ENCODE assay signal across 16 mouse cellular contexts in the genomic region with DNA sequence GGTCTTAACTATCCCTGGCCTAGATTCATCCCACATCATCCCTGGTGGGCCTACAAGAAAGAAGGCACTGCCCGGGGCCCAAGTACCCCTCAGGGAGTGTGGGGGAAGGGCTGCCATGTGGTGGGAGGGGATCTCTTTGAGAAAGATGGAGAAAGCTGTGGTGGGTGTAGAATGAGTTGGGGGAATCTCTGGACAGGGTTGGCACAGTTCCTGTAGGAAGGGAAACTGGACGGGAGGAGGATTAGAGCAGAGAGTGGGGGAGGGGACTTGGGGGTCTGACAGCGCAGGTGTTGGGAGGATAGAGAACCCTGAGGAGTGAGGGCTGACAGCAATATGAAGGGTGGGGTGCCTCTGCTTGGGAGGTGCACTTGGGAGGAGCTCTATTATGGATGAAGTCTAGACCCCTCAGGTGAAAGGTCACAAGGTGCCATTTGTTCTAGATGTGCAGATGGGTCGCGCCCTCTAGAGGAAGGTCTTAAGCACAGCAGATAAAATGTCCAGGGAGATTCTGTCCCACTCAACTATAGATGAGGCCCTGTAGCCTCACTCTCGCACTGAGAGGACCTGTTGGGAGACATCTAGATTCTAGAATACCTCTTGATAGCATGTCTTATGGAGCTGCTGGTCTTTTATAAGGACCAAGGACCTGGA. TPM values are rescaled to one million over a fixed set of nuclear protein-coding genes. Genes with fewer than 3 reads are reported as not detected.
DNase-seq lines count a peak whose midpoint lies in the region; ATAC-seq and TF ChIP-seq lines count a peak whose summit lies in the region.
"Had no signal": no experiment of that assay in that cellular context is flagged by ENCODE, and none has a peak within 500 bp of the region (broad histone marks: within the 10 kb centered on the region; RNA-seq: fewer than 3 reads in every experiment).

No protein-coding gene starts in this region.

- no peak for DNase-seq in hindbrain, postnatal 0 days (ENCODE audit: low spot score)
- DNase-seq in hindbrain, embryonic 10.5 days (ENCODE audit: low spot score): no peak
- DNase-seq in retina, postnatal 1 day: peak; percentile 28
- no peak for DNase-seq in retina, embryonic 14.5 days (ENCODE audit: low spot score)
- peak; percentile 20 for DNase-seq in MN1 (ENCODE audit: low spot score)
- peak; percentile 25 for DNase-seq in splenic B cell, adult 2 months (ENCODE audit: low read depth, low spot score)
- DNase-seq in layer of hippocampus, adult 9-11 months: no peak
- DNase-seq: heart, adult 18-20 months; heart, postnatal 10 days; kidney, postnatal 25 days; lung, postnatal 4 days had no signal

- H3K9me3 ChIP-seq in hindbrain, postnatal 0 days (ENCODE audit: low read length): no peaks in the 10 kb centered on the region
- H3K9me3 ChIP-seq in hindbrain, embryonic 10.5 days: no peaks in the 10 kb centered on the region
- H3K9me3 ChIP-seq: G1E; midbrain, embryonic 15.5 days; neural tube, embryonic 13.5 days had no signal

- no peak overlapping the region for H3K9ac ChIP-seq in hindbrain, postnatal 0 days (replicated peaks; ENCODE audit: low read length)
- H3K9ac ChIP-seq: midbrain, embryonic 15.5 days; neural tube, embryonic 13.5 days had no signal

- no peak overlapping the region for H3K4me3 ChIP-seq in hindbrain, postnatal 0 days (ENCODE audit: low read length)
- no peak overlapping the region for H3K4me3 ChIP-seq in hindbrain, embryonic 10.5 days
- H3K4me3 ChIP-seq: midbrain, embryonic 15.5 days; neural tube, embryonic 13.5 days had no signal

- peak; percentile 48 for TF ChIP-seq CTCF in hindbrain, postnatal 0 days (IDR thresholded peaks at IDR 0.05; ENCODE audit: low read depth)

- H3K4me1 ChIP-seq in hindbrain, postnatal 0 days (ENCODE audit: insufficient read depth, low read length): no peaks in the 10 kb centered on the region
- H3K4me1 ChIP-seq in hindbrain, embryonic 10.5 days (replicated peaks): peaks cover 7% of the 10 kb centered on the region

- H3K36me3 ChIP-seq in hindbrain, postnatal 0 days (ENCODE audit: insufficient read depth, low read length): peaks cover 7% of the 10 kb centered on the region; the same call in 1 of the 2 replicates
- H3K36me3 ChIP-seq in hindbrain, embryonic 10.5 days: peaks cover 14% of the 10 kb centered on the region; the same call in 1 of the 2 replicates
- H3K36me3 ChIP-seq in splenic B cell, adult 2 months (ENCODE audit: control insufficient read depth, insufficient read depth, low read length, poor library complexity, severe bottlenecking): no peaks in the 10 kb centered on the region
- H3K36me3 ChIP-seq: G1E had no signal

- H3K27me3 ChIP-seq in hindbrain, postnatal 0 days (ENCODE audit: insufficient read depth, low read length): no peaks in the 10 kb centered on the region
- peaks cover 49% of the 10 kb centered on the region for H3K27me3 ChIP-seq in hindbrain, embryonic 10.5 days (ENCODE audit: insufficient read depth, poor library complexity, severe bottlenecking)
- no peaks in the 10 kb centered on the region for H3K27me3 ChIP-seq in splenic B cell, adult 2 months (ENCODE audit: control insufficient read depth, insufficient read depth, low read length, poor library complexity, severe bottlenecking)

- no peak overlapping the region for H3K4me2 ChIP-seq in hindbrain, postnatal 0 days (ENCODE audit: low read depth, low read length)
- H3K4me2 ChIP-seq: midbrain, embryonic 15.5 days; neural tube, embryonic 13.5 days had no signal

- ATAC-seq in hindbrain, postnatal 0 days: no peak
- ATAC-seq: midbrain, embryonic 15.5 days had no signal

- WGBS in hindbrain, postnatal 0 days: 59% methylated on average over 6 of the region's 6 CpGs
- 61% methylated on average over 6 of the region's 6 CpGs for WGBS in hindbrain, embryonic 10.5 days

- H3K27ac ChIP-seq in hindbrain, postnatal 0 days: no peak overlapping the region
- no peak overlapping the region for H3K27ac ChIP-seq in hindbrain, embryonic 10.5 days
- H3K27ac ChIP-seq: midbrain, embryonic 15.5 days; neural tube, embryonic 13.5 days had no signal

RNA-seq across cellular contexts. Expression of a gene that starts 10.4 kb away (rescaled TPM):
- 3.9 and 4.7 TPM in 2 replicates for total RNA-seq in hindbrain, postnatal 0 days (2014; rRNA removed)
- 1.3 TPM in 2 replicates for polyA plus RNA-seq in hindbrain, postnatal 0 days (2015; fragmentation: Nextera tagmentation; extraction: Ambion mirVana)
- 1.3 and 1.8 TPM in 2 replicates for polyA plus RNA-seq in hindbrain, embryonic 10.5 days (2016; fragmentation: Nextera tagmentation; extraction: Ambion mirVana)
- total RNA-seq: common myeloid progenitor, adult 5-6 weeks had no signal
- polyA plus RNA-seq: G1E had no signal

RNA-seq across cellular contexts. Expression of a gene that starts 23.7 kb away (rescaled TPM):
- total RNA-seq in hindbrain, postnatal 0 days (2014; rRNA removed): 65.0 and 74.1 TPM in 2 replicates
- polyA plus RNA-seq in hindbrain, postnatal 0 days (2015; fragmentation: Nextera tagmentation; extraction: Ambion mirVana): 1.5 and 1.6 TPM in 2 replicates
- polyA plus RNA-seq in hindbrain, embryonic 10.5 days (2016; fragmentation: Nextera tagmentation; extraction: Ambion mirVana): 0.73 and 1.1 TPM in 2 replicates
- total RNA-seq: common myeloid progenitor, adult 5-6 weeks; heart, adult 18-20 months; heart, postnatal 10 days; liver, adult 2 months had no signal
- polyA plus RNA-seq: G1E; liver, adult 2 months had no signal

RNA-seq across cellular contexts. Expression of a gene that starts 40.2 kb away (rescaled TPM):
- total RNA-seq in hindbrain, postnatal 0 days (2014; rRNA removed): 45.3 and 85.8 TPM in 2 replicates
- polyA plus RNA-seq in hindbrain, postnatal 0 days (2015; fragmentation: Nextera tagmentation; extraction: Ambion mirVana): 221 and 224 TPM in 2 replicates
- 110 and 120 TPM in 2 replicates for polyA plus RNA-seq in hindbrain, embryonic 10.5 days (2016; fragmentation: Nextera tagmentation; extraction: Ambion mirVana)

RNA-seq across cellular contexts. Expression of a gene that starts 52.9 kb away (rescaled TPM):
- total RNA-seq in hindbrain, postnatal 0 days (2014; rRNA removed): 12.2 and 17.0 TPM in 2 replicates
- 8.6 and 8.7 TPM in 2 replicates for polyA plus RNA-seq in hindbrain, postnatal 0 days (2015; fragmentation: Nextera tagmentation; extraction: Ambion mirVana)
- 1.4 and 2.7 TPM in 2 replicates for polyA plus RNA-seq in hindbrain, embryonic 10.5 days (2016; fragmentation: Nextera tagmentation; extraction: Ambion mirVana)
- polyA plus RNA-seq: G1E had no signal

Comparison
In these comparisons a context has a peak if more than half of its experiments do, and no peak if none do; other contexts are left out.
1. DNase-seq: peak in retina, postnatal 1 day (single experiment), MN1 (single experiment) and splenic B cell, adult 2 months (single experiment); none in hindbrain, postnatal 0 days (single experiment), hindbrain, embryonic 10.5 days (single experiment), retina, embryonic 14.5 days (single experiment) and layer of hippocampus, adult 9-11 months (single experiment).